Mouse (Mus musculus): Measurements from ENCODE around the gene Fitm1. TPM values are rescaled to one million over a fixed set of nuclear protein-coding genes. Genes with fewer than 3 reads are reported as not detected.

Fitm1 gene
- polyA plus RNA-seq, 1 experiment from 2014 or later = not detected

DNA sequence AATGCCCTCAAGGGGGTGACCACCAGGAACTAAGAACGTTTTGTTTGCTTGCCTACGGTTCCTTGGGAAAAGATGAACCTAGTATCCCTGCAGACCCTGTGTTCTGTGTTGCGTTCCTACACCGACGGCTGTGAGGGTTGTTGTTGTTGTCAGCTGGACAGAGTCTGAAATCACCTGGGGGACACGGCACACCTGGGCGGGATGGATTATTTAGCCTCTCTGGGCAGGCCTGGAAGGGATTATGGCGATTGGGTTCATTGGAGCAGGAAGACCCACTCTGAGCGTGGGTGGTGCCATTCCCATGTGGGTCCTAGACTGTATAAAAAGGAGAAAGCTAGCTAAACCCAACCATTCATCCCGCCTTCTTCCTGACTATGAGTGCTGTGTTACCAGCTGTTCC is 13.6 kb upstream of the Fitm1 start:
- no peak for ATAC-seq
- 87% methylated on average over 10 of the region's 10 CpGs for whole genome bisulfite sequencing
- H3K4me3 ChIP-seq (ENCODE audit: low read depth, low read length) = no peak overlapping the region

DNA sequence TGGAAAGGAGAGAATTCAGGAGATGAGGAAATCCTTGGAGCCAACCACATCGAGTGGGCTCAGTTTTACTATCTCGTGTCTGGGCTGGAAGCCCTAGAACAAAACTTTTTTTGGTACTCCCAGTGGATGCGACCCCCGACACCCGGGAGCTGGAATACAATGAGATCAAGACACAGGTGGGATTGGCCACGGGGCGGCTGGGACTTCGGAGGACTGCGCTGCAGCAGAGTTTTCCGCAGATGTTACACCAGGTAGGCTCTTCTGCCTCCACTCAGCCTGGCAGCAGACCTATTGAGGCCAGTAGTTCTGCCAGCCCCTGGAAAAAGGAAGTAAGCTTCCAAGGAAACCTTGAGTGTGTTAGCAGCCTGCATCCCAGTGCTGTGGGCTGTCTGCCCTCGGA is 12.2 kb upstream of the Fitm1 start:
- 93% methylated on average over 11 of the region's 11 CpGs for WGBS
- Histone ChIP-seq H3K4me2 (ENCODE audit: low read length) (no peak overlapping the region), H3K27me3 (ENCODE audit: control insufficient read depth, insufficient read depth, low read depth, low read length) (no peaks in the 10 kb centered on the region), H3K4me1 (ENCODE audit: control insufficient read depth, insufficient read depth, low read length) (peaks cover 20% of the 10 kb centered on the region), H3K4me3 (ENCODE audit: low read depth, low read length) (no peak overlapping the region), H3K36me3 (ENCODE audit: control insufficient read depth, insufficient read depth, low read length) (peaks cover 23% of the 10 kb centered on the region), H3K27ac (ENCODE audit: low read length) (no peak overlapping the region), H3K9ac (ENCODE audit: low read depth, low read length) (no peak overlapping the region), H3K9me3 (replicated peaks; ENCODE audit: control insufficient read depth, low read length, poor library complexity, severe bottlenecking) (no peaks in the 10 kb centered on the region)
- ATAC-seq = no peak

More for the DNA sequence above, 13.6 kb upstream of the Fitm1 start:
- H3K4me2 ChIP-seq (ENCODE audit: low read length) = no peak overlapping the region
- H3K9me3 ChIP-seq (replicated peaks; ENCODE audit: control insufficient read depth, low read length, poor library complexity, severe bottlenecking) = no peaks in the 10 kb centered on the region
- no peak overlapping the region for H3K27ac ChIP-seq (ENCODE audit: low read length)
- no peaks in the 10 kb centered on the region for H3K27me3 ChIP-seq (ENCODE audit: control insufficient read depth, insufficient read depth, low read depth, low read length)
- no peak overlapping the region for H3K9ac ChIP-seq (ENCODE audit: low read depth, low read length)
- H3K36me3 ChIP-seq (ENCODE audit: control insufficient read depth, insufficient read depth, low read length) = peaks cover 18% of the 10 kb centered on the region
- H3K4me1 ChIP-seq (ENCODE audit: control insufficient read depth, insufficient read depth, low read length) = peaks cover 20% of the 10 kb centered on the region

DNA sequence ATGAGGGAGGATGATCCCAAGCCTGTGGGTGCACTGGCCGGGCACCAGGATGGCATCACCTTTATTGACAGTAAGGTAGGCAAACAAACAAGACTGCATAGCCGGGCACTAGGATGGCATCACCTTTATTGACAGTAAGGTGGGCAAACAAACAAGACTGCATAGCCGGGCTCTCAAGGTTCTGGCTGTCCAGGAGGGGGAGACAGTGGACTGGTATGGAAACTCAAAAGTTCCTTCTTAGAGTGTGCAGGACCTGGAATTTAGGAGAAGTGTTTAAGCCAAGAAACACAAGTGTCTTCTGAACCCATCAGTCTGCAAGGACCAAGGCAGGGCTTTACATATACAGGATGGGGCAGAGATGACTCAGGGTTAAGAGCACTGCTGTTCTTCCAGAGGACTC is 9.7 kb upstream of the Fitm1 start:
- Histone ChIP-seq H3K36me3 (ENCODE audit: control insufficient read depth, insufficient read depth, low read length) (peaks cover 34% of the 10 kb centered on the region), H3K4me1 (ENCODE audit: control insufficient read depth, insufficient read depth, low read length) (peaks cover 16% of the 10 kb centered on the region), H3K27me3 (ENCODE audit: control insufficient read depth, insufficient read depth, low read depth, low read length) (no peaks in the 10 kb centered on the region), H3K9me3 (replicated peaks; ENCODE audit: control insufficient read depth, low read length, poor library complexity, severe bottlenecking) (no peaks in the 10 kb centered on the region), H3K9ac (ENCODE audit: low read depth, low read length) (no peak overlapping the region), H3K4me2 (ENCODE audit: low read length) (no peak overlapping the region), H3K4me3 (ENCODE audit: low read depth, low read length) (no peak overlapping the region), H3K27ac (ENCODE audit: low read length) (no peak overlapping the region)
- WGBS = 93% methylated on average over 3 of the region's 3 CpGs
- no peak for ATAC-seq

DNA sequence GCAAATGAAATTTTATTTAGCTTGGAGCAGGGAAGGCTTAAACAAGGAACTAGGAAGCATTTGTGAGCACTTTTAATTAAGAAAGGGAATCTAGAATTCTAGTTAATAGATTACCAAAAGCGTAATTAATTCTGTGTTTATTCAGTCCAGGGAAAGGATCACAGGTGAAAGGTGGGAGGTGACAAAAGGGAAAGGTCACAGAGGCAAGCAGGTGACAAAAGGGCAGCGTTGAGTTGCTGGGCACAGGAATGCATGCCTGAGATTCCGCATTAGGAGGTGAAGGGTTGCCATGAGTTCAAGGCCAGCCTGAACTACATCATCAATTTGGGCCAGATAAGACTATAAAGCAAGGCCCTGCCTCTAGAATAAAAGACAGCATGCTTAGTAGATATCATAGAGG is 7.9 kb upstream of the Fitm1 start:
- ATAC-seq = no peak
- Histone ChIP-seq H3K27me3 (ENCODE audit: control insufficient read depth, insufficient read depth, low read depth, low read length) (no peaks in the 10 kb centered on the region), H3K9me3 (replicated peaks; ENCODE audit: control insufficient read depth, low read length, poor library complexity, severe bottlenecking) (no peaks in the 10 kb centered on the region), H3K4me3 (ENCODE audit: low read depth, low read length) (no peak overlapping the region), H3K9ac (ENCODE audit: low read depth, low read length) (no peak overlapping the region), H3K36me3 (ENCODE audit: control insufficient read depth, insufficient read depth, low read length) (peaks cover 34% of the 10 kb centered on the region), H3K4me2 (ENCODE audit: low read length) (no peak overlapping the region), H3K27ac (ENCODE audit: low read length) (no peak overlapping the region), H3K4me1 (ENCODE audit: control insufficient read depth, insufficient read depth, low read length) (0 out of 2 replicates have a peak, but pooled peaks cover under 1% of the 10 kb centered on the region)
- 91% methylated on average over 3 of the region's 3 CpGs for WGBS

DNA sequence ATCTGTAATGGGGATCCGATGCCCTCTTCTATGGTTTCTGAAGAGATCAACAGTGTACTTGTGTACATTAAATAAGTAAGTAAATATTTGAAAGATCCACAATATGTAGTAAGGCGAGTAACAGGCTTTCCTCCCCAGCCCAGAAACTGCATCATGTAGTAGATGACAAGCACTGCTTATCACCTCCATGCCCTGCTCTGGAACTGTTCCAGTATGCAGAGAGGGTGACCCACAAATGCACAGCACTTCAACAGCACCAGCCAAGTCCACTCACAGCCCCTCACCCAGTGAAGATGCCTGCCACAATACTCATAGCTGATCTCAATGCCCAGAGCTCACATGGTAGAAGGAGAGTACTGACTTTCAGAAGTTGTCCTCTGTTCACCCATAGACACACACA is 4.8 kb upstream of the Fitm1 start:
- Histone ChIP-seq H3K4me1 (ENCODE audit: control insufficient read depth, insufficient read depth, low read length) (no peaks in the 10 kb centered on the region), H3K9ac (ENCODE audit: low read depth, low read length) (no peak overlapping the region), H3K9me3 (replicated peaks; ENCODE audit: control insufficient read depth, low read length, poor library complexity, severe bottlenecking) (no peaks in the 10 kb centered on the region), H3K27ac (ENCODE audit: low read length) (no peak overlapping the region), H3K27me3 (ENCODE audit: control insufficient read depth, insufficient read depth, low read depth, low read length) (no peaks in the 10 kb centered on the region), H3K36me3 (ENCODE audit: control insufficient read depth, insufficient read depth, low read length) (peaks cover 21% of the 10 kb centered on the region; the same call in 1 of the 2 replicates), H3K4me2 (ENCODE audit: low read length) (no peak overlapping the region), H3K4me3 (ENCODE audit: low read depth, low read length) (no peak overlapping the region)
- no peak for ATAC-seq
- WGBS = 93% methylated on average over 2 of the region's 2 CpGs

DNA sequence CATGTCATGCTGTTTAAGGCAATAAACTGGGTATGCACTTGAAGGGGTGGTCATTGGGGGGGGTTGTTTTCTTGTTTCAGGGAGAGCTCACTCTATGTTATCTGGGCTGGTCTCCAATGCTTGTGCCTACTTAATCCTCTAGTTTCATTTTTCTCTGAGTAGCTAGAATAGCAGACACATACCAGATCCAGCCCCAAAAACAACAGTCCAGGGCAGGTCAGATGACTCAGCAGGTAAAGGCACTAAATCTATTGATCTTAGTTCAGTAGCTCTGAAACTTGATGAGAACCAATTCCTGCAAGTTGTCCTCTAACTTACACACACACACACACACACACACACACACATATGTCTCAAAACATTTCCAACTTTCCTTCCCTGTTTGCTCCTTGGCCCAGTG is 3.7 kb upstream of the Fitm1 start:
- H3K9me3 ChIP-seq (replicated peaks; ENCODE audit: control insufficient read depth, low read length, poor library complexity, severe bottlenecking) = no peaks in the 10 kb centered on the region
- no peak overlapping the region for H3K4me2 ChIP-seq (ENCODE audit: low read length)
- H3K27me3 ChIP-seq (ENCODE audit: control insufficient read depth, insufficient read depth, low read depth, low read length) = no peaks in the 10 kb centered on the region
- H3K27ac ChIP-seq (ENCODE audit: low read length) = no peak overlapping the region
- no peak for ATAC-seq
- H3K4me3 ChIP-seq (ENCODE audit: low read depth, low read length) = no peak overlapping the region
- H3K9ac ChIP-seq (ENCODE audit: low read depth, low read length) = no peak overlapping the region
- H3K36me3 ChIP-seq (ENCODE audit: control insufficient read depth, insufficient read depth, low read length) = peaks cover 17% of the 10 kb centered on the region; the same call in 1 of the 2 replicates
- no peaks in the 10 kb centered on the region for H3K4me1 ChIP-seq (ENCODE audit: control insufficient read depth, insufficient read depth, low read length)

DNA sequence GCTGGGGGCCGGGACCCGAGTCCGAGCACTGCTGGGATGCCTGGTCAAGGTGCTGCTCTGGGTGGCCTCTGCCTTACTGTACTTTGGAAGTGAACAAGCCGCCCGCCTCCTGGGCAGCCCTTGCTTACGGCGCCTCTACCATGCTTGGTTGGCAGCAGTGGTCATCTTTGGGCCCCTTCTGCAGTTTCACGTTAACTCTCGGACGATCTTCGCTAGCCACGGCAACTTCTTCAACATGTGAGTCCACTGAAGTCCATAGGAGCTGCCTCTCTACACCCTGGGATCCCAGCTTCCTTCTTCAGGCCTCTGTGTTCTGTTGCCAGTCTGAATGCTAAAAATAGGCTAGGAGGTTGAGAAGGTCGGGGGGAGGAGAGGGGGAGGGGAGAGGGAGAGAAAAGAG is 294 bp downstream of the Fitm1 start:
- no peak overlapping the region for H3K4me3 ChIP-seq (ENCODE audit: low read depth, low read length)
- H3K4me1 ChIP-seq (ENCODE audit: control insufficient read depth, insufficient read depth, low read length) = peaks cover 9% of the 10 kb centered on the region
- H3K4me2 ChIP-seq (ENCODE audit: low read length) = no peak overlapping the region
- H3K27me3 ChIP-seq (ENCODE audit: control insufficient read depth, insufficient read depth, low read depth, low read length) = no peaks in the 10 kb centered on the region
- H3K36me3 ChIP-seq (ENCODE audit: control insufficient read depth, insufficient read depth, low read length) = no peaks in the 10 kb centered on the region
- 77% methylated on average over 13 of the region's 13 CpGs for WGBS
- ATAC-seq = no peak
- H3K9me3 ChIP-seq (replicated peaks; ENCODE audit: control insufficient read depth, low read length, poor library complexity, severe bottlenecking) = no peaks in the 10 kb centered on the region
- H3K27ac ChIP-seq (ENCODE audit: low read length) = no peak overlapping the region
- no peak overlapping the region for H3K9ac ChIP-seq (ENCODE audit: low read depth, low read length)

DNA sequence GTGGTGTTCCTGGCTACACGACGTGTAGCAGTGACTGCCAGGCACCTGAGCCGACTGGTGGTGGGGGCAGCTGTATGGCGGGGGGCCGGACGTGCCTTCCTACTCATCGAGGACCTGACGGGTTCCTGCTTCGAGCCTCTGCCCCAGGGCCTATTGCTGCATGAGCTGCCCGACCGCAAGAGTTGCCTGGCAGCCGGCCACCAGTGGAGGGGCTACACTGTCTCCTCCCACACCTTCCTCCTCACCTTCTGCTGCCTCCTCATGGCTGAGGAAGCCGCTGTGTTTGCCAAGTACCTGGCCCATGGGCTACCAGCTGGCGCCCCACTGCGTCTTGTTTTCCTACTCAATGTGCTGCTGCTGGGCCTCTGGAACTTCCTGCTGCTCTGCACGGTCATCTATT is 959 bp downstream of the Fitm1 start:
- Histone ChIP-seq H3K4me2 (ENCODE audit: low read length) (no peak overlapping the region), H3K4me1 (ENCODE audit: control insufficient read depth, insufficient read depth, low read length) (peaks cover 9% of the 10 kb centered on the region), H3K4me3 (ENCODE audit: low read depth, low read length) (no peak overlapping the region), H3K9ac (ENCODE audit: low read depth, low read length) (no peak overlapping the region), H3K36me3 (ENCODE audit: control insufficient read depth, insufficient read depth, low read length) (no peaks in the 10 kb centered on the region), H3K27me3 (ENCODE audit: control insufficient read depth, insufficient read depth, low read depth, low read length) (no peaks in the 10 kb centered on the region), H3K27ac (ENCODE audit: low read length) (no peak overlapping the region), H3K9me3 (replicated peaks; ENCODE audit: control insufficient read depth, low read length, poor library complexity, severe bottlenecking) (no peaks in the 10 kb centered on the region)
- WGBS = 83% methylated on average over 16 of the region's 16 CpGs
- no peak for ATAC-seq

DNA sequence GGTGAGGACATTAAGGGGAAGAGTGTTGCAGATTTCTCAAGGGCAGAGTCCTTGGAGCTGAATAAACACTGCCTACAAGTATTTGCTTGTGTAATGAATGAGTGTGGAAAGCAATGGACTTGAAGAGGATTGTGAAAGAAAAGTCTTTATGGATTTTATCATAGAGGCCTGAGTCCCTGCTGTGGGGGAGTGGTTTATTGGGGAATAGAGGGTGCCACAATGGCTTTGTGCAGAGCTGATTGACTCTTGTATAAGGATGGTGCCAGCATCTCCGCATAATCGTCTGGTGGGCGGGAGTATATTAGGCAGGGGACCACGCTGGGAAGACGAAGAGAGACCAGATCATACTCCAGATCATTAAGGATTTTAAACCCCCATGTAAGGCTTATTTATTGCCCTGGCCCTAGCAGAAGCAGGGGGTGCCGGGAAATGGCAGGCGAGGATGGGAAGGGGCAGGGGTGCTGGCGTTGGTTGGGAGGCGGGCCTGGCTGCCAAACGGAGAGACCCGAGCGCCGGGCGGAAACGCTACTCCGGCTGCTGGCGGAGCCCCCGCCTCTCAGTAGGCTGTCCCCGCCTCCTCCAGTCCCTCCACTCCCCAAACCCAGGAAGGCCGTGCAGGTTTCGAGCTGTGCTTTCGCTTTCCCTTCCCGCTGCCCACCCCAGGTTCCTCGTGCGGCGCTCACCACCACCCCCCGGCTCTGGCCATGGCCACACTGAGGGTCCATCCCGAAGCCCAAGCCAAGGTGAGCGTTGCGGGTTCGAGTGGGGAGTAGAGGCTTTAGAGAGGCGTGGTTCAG is 2.7 kb downstream of the Fitm1 start, which contains the start of gene Psme1:
Gene Psme1 (plus strand): TSS at position 253 of the 797 bp plus-strand sequence.
- peak; percentile 94 for ATAC-seq
- H3K27me3 ChIP-seq (ENCODE audit: control insufficient read depth, insufficient read depth, low read depth, low read length) = no peaks in the 10 kb centered on the region
- no peaks in the 10 kb centered on the region for H3K9me3 ChIP-seq (replicated peaks; ENCODE audit: control insufficient read depth, low read length, poor library complexity, severe bottlenecking)
- H3K4me1 ChIP-seq (ENCODE audit: control insufficient read depth, insufficient read depth, low read length) = peaks cover 9% of the 10 kb centered on the region
- peak within 1 kb of the TSS; percentile 73 for H3K9ac ChIP-seq (ENCODE audit: low read depth, low read length)
- no peaks in the 10 kb centered on the region for H3K36me3 ChIP-seq (ENCODE audit: control insufficient read depth, insufficient read depth, low read length)
- H3K4me2 ChIP-seq (ENCODE audit: low read length) = peak within 1 kb of the TSS; percentile 76
- peak within 1 kb of the TSS; percentile 49 for H3K4me3 ChIP-seq (ENCODE audit: low read depth, low read length)
- WGBS = 0% methylated on average over 32 of the region's 32 CpGs
- peak within 1 kb of the TSS; percentile 90 for H3K27ac ChIP-seq (ENCODE audit: low read length)
